Mouse (Mus musculus) ES-CJ7 (cell line): ENCODE data around the gene Tex2.
A peak's percentile ranks its signal among the peaks of the same experiment; 100 is the strongest.
"Not testable (repeated sequence)": the region's sequence is repeated elsewhere in the genome, so short reads cannot be mapped to it uniquely, and the experiment has no call there.

Experiments
- DNase-seq: peaks from one replicate; pipeline ENCODE4 v3.0.0; 2011; ENCODE audit warnings: low read depth, low spot score

The Tex2 gene

GRCm38 (mm10) chr11:106612961-106613637 is at the start of gene Tex2:
Gene Tex2, minus strand, starts transcription at chr11:106613423.
- peak; percentile 95 for DNase-seq

GRCm38 (mm10) chr11:106662634-106663407 is 49.6 kb upstream of the Tex2 start:
- DNase-seq, result no peak

GRCm38 (mm10) chr11:106660453-106661081 is 47.3 kb upstream of the Tex2 start:
- DNase-seq, result no peak

GRCm38 (mm10) chr11:106659598-106660295 is 46.5 kb upstream of the Tex2 start:
- no peak for DNase-seq

GRCm38 (mm10) chr11:106658051-106658880 is 45.0 kb upstream of the Tex2 start:
- no peak for DNase-seq

- not testable (repeated sequence) for DNase-seq
Measured at GRCm38 (mm10) chr11:106656896-106657498, 43.8 kb upstream of the Tex2 start.

GRCm38 (mm10) chr11:106648347-106648746 is 35.1 kb upstream of the Tex2 start:
- DNase-seq, result peak; percentile 74

GRCm38 (mm10) chr11:106642966-106643637 is 29.9 kb upstream of the Tex2 start:
- DNase-seq, result no peak

GRCm38 (mm10) chr11:106641580-106641979 is 28.4 kb upstream of the Tex2 start:
- no peak for DNase-seq

GRCm38 (mm10) chr11:106640059-106640458 is 26.8 kb upstream of the Tex2 start:
- DNase-seq, result no peak

- no peak for DNase-seq
Measured at GRCm38 (mm10) chr11:106639356-106639692, 26.1 kb upstream of the Tex2 start.

GRCm38 (mm10) chr11:106638551-106639355 is 25.5 kb upstream of the Tex2 start:
- DNase-seq, result peak; percentile 66

- no peak for DNase-seq
Measured at GRCm38 (mm10) chr11:106637754-106638153, 24.5 kb upstream of the Tex2 start.

GRCm38 (mm10) chr11:106635946-106636345 is 22.7 kb upstream of the Tex2 start:
- DNase-seq, result peak; percentile 77

- DNase-seq, result peak; percentile 74
Measured at GRCm38 (mm10) chr11:106634175-106634574, 21.0 kb upstream of the Tex2 start.

GRCm38 (mm10) chr11:106633456-106633855 is 20.2 kb upstream of the Tex2 start:
- peak; percentile 93 for DNase-seq

- peak; percentile 81 for DNase-seq
Measured at GRCm38 (mm10) chr11:106627692-106628091, 14.5 kb upstream of the Tex2 start.

- no peak for DNase-seq
Measured at GRCm38 (mm10) chr11:106625577-106625976, 12.4 kb upstream of the Tex2 start.

GRCm38 (mm10) chr11:106623629-106624028 is 10.4 kb upstream of the Tex2 start:
- no peak for DNase-seq
